Mouse (Mus musculus): ENCODE data around the gene Helt.
"Not testable (repeated sequence)": the region's sequence is repeated elsewhere in the genome, so short reads cannot be mapped to it uniquely, and the experiment has no call there.

The Helt gene

GRCm38 (mm10) chr8:46298847-46299246 is 4.4 kb upstream of the Helt start:
- in situ Hi-C loops (cut with MboI), result no loop called here

DNA sequence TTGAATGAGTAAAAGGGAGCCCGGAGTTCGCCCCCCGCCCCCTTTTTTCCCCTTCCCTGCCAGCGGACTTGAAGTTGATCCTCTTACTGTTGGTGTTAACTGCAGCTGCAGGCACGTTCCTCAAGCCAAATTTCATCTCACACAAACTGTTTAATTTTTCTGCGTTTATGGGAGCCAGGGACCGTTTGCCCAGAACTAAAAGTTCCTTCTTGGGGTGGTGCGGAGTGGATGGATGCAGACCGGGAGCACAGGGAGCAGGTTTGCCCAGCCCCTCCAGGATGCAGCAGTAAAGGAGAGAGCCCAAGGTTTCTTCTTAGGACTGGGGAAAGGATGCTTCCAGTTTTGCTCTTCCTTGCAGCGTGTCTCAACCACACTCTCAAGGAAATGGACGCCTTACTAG is 2.1 kb upstream of the Helt start:
- in situ Hi-C loops (cut with MboI), result no loop called here

- in situ Hi-C loops (cut with MboI), result no loop called here
Measured at GRCm38 (mm10) chr8:46295951-46296350, 1.5 kb upstream of the Helt start.

GRCm38 (mm10) chr8:46295101-46295534 is 647 bp upstream of the Helt start:
- in situ Hi-C loops (cut with MboI), result no loop called here

- in situ Hi-C loops (cut with MboI), result no loop called here
Measured at GRCm38 (mm10) chr8:46293741-46294151, 725 bp downstream of the Helt start.

DNA sequence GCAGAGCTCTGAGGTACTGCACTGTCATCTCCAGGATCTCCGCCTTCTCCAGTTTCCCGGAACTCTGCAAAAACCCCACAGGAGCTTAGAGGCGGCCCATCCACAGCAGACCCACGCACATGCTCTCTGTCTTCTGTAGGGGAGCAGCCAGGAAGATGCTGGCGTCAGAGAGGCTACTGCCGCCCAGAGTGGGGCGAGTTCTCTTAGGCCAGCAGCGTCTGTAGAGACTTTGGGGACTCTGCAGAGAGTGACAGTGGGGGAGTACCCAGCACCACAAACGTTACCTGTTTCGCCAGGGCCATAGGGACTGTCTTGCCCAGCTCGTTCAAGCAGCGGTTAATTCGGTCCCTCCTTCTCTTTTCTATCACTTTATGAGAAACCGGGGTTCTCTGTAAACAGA is 1.3 kb downstream of the Helt start:
- in situ Hi-C loops (cut with MboI), result no loop called here

DNA sequence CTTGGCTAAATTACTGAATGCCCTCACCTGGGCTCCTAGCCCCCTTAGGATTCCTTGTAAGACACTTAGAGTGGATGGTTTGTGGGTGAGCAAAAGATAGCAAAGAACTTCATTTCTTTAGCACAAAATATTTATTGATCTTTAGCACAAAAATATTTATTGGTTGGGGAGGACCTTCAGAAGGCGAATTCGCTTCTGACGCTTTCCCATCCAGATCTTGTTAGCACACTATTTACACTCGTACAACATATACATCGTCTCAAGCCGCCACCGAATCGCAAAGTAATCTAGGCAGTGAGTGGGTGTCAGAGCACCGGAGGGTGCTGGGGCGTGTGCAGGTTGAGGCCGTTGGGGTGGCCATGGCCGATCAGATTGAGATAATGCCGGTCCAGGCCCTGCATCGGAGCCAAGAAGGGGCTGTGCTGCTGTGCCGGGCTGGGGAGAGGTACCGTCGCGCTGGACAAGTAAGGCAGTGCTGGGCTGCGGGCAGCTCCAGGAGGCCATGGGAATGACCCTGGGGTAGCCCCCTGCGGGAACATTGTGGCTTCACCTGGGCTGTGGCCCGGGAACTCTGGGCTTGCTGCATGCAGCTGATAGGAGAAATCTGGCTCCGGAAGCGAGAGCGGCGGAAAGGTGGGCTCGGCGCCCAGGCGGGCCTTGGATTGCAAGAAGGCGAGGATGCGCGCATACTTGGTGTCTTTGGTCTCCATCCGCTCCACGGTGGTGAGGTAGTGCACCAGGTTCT is 2.4 kb downstream of the Helt start:
- in situ Hi-C loops (cut with MboI), result no loop called here

DNA sequence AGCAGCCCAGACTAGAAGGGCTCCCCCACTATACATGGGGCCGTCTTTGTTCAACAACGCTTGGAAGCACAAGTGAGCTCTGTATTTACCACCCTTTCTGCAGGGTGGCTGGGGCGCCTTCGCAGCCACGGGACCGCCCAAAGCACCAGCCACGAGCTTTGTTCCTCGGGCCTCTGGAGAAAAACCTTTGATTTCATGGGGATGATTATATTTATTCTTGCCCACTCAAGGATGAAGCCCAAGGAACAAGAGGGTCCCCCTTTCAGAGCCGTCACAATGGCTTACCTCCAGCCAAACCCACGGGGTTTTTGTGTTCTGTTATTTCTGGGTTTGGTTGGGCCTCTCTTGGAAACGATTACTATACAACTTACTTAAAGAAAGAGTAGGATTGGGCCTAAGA is 5.2 kb downstream of the Helt start:
- in situ Hi-C loops (cut with MboI), result no loop called here

DNA sequence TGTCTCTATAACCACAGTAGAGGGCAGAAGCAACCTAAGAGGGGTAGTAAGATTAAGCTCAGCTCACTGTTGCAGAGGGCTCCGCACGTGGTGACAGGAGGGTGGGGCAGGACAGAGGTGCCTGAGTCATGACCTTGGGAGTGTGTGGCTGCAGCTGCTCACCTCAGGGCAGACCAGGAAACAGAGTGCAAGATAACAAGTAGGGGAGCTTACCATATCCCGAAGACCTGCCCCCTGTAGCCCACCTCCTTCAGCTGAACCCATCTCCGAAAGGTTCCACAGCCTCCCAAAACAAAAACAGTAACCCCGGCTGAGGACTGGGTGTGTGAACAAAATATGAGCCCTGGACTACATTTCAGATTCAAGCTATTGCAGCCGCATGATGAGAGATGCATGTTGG is 6.5 kb downstream of the Helt start:
- in situ Hi-C loops (cut with MboI), result no loop called here

- in situ Hi-C loops (cut with MboI), result no loop called here
Measured at GRCm38 (mm10) chr8:46285980-46286379, 8.5 kb downstream of the Helt start.

DNA sequence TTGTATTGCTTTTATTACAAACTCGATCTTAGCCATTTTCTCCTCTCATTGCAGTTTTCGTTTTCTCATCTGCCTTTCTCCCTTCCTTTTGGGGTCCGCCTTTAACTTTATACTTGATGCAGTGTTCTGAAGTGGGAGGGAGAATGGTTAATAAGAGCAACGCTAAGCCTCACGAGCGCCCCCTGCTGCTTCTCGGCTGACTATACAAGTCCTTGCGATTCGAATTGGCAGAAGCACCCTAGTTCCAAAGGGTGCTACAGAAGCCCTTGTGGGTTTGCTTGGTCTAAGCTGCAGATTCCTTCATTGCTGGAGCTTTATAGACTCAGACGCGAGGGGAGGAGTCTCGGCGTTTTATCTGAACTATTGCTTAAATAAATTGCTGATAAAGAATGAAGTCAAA is 12.9 kb downstream of the Helt start:
- in situ Hi-C loops (cut with MboI), result no loop called here

DNA sequence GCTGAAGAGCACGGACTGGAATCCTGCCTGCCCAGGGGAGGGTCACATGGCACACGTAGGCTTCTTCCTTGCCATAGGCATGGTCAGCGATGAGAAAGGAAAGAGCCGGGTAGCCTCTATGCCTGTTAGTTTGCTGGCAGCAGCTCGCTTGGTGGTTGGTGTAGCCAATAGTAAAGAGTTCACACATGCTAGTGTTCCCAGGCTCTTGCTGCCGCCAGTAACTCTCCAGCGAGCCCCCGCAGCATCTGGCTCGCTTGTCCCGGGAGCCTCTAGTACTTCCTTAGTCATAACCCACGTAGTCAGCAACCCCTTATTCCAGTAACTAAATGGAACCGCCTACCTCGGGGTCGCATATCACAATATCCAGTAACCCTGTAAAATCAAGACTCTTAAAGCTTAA is 17.5 kb downstream of the Helt start:
- in situ Hi-C loops (cut with MboI), result no loop called here

- in situ Hi-C loops (cut with MboI), result no loop called here
Measured at GRCm38 (mm10) chr8:46270741-46271140, 23.7 kb downstream of the Helt start.

DNA sequence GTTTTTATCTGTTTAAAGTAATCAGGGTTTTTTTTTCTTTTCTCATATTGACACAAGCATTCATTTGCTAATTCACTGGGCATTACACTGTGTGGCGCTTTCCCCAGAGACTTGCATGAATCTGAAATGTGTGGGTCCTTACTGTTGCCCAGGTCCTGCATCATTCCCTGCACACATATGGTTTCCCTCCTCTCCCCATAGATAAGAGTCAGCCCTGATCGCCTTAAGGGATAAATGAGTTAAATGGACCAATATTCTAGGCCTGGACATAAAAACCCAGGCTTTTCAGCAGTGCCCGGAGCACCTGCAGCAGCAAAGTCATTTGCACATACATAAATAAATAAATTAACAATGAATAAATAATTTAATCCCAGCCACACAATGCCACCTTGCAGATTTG is 24.3 kb downstream of the Helt start:
- in situ Hi-C loops (cut with MboI), result no loop called here

- in situ Hi-C loops (cut with MboI), result no loop called here
Measured at GRCm38 (mm10) chr8:46266801-46267200, 27.7 kb downstream of the Helt start.

- in situ Hi-C loops (cut with MboI), result not testable (repeated sequence)
Measured at GRCm38 (mm10) chr8:46264206-46264605, 30.3 kb downstream of the Helt start.

GRCm38 (mm10) chr8:46257921-46258682 is 36.4 kb downstream of the Helt start:
- in situ Hi-C loops (cut with MboI), result no loop called here

DNA sequence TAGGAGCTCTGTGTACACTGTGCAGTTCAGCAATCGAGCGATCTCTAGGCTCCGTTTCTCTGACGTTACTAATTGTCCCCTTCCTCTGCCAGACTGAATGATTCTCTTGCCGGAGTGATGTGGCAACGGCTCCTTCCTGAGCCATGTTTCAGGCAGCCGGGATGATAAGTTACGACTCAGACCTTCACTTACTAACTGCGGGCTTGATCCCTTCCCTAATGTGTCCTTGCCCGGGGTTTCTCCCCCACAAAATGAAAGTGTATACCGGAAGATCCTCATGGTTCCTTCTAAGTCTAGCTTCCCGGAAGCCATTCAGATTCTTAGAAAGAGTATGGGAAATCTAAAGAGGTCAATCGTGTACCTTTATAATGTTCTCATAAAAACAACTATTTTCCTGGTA is 42.0 kb downstream of the Helt start:
- in situ Hi-C loops (cut with MboI), result no loop called here

GRCm38 (mm10) chr8:46251561-46251960 is 42.9 kb downstream of the Helt start:
- in situ Hi-C loops (cut with MboI), result no loop called here

DNA sequence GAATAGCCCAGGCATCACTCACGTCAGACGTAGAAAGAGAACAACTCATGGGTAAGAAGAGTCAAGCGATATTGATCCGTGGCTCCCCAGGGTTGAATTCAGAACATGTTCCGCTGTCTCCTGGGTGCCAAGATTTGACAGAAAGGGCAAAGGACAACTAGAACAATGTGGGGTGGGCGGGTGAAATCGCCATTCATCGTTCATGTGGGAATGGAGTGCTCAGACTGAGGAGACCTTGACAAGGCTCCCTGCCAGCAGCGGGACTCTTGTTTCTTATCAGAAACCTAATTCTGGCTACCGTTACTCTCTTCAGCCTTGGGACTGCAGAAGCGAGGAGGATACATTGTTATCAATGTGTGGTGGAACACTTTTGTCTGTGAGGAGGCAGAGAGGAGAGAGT is 48.1 kb downstream of the Helt start:
- in situ Hi-C loops (cut with MboI), result no loop called here

DNA sequence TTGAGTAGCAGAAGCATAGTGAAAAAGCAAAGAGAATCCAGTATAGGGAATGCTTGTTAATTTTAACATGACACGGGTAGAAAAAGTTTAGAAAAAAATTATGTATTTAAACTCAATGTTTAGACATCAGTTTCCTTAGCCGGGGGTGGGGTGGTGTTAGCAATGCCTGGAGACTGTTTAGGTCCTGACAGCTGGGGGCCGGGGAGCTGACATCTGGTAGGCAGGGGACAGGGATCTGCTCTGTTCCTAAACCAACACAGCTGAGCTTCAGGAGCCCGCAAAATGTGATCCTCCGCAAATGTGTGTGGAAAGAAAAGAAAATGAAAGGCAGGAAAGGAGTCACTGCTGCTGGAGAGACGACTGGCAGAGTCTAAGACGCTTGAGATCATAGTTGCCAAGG is 51.5 kb downstream of the Helt start:
- in situ Hi-C loops (cut with MboI), result no loop called here

Measured in mature B cell (primary cell).